Mouse (Mus musculus) ES-Bruce4 (cell line): ENCODE data around the gene Lrmda. TPM values are rescaled to one million over a fixed set of nuclear protein-coding genes. Genes with fewer than 3 reads are reported as not detected.

Experiments
- H3K27ac ChIP-seq: 2 replicates; pipeline ENCODE4 v1.5.1; 2012; ENCODE audit warnings: low read length, inconsistent platforms; ENCODE audit not compliant: insufficient read depth
- H3K27me3 ChIP-seq: 2 replicates; pipeline ENCODE4 v1.6.1; 2012; ENCODE audit warnings: mild to moderate bottlenecking, low read length, inconsistent platforms; ENCODE audit not compliant: control insufficient read depth, poor library complexity, insufficient read depth, severe bottlenecking
- H3K36me3 ChIP-seq: 2 replicates; pipeline ENCODE4 v1.6.1; 2012; ENCODE audit warnings: inconsistent platforms, mild to moderate bottlenecking, low read length, moderate library complexity; ENCODE audit not compliant: control insufficient read depth, poor library complexity, insufficient read depth, severe bottlenecking
- H3K4me1 ChIP-seq: one replicate; pipeline ENCODE4 v1.8.1; 2011; ENCODE audit warnings: low read length; ENCODE audit not compliant: control insufficient read depth, insufficient read depth
- H3K4me3 ChIP-seq: 2 replicates; pipeline ENCODE4 v1.5.1; 2011; ENCODE audit warnings: low read depth, mild to moderate bottlenecking, low read length
- H3K9ac ChIP-seq: 2 replicates; pipeline ENCODE4 v1.6.1; 2012; ENCODE audit warnings: low read depth, mild to moderate bottlenecking, inconsistent platforms; ENCODE audit not compliant: poor library complexity, severe bottlenecking
- H3K9me3 ChIP-seq: replicated peaks from 2 replicates; pipeline ENCODE4 v1.6.1; 2012; ENCODE audit warnings: mild to moderate bottlenecking, low read length, inconsistent platforms; ENCODE audit not compliant: control insufficient read depth, poor library complexity, insufficient read depth, severe bottlenecking
- CTCF ChIP-seq: IDR thresholded peaks from one replicate; pipeline ENCODE4 v1.8.1; 2011; ENCODE audit warnings: low read depth, low read length
- EP300 ChIP-seq: IDR thresholded peaks from 2 replicates; pipeline ENCODE4 v1.6.1; 2011; ENCODE audit warnings: low read depth, low read length; ENCODE audit not compliant: insufficient read depth
- POLR2A ChIP-seq: IDR thresholded peaks from one replicate; pipeline ENCODE4 v1.8.1; 2011; ENCODE audit warnings: low read length; ENCODE audit not compliant: insufficient read depth
- polyA plus RNA-seq: library from polyadenylated mRNA; stranded (reverse); fragments of >200 nt; gene quantifications from 2 replicates; pipeline ENCODE4 v1.2.4, GENCODE M21; 2011; ENCODE audit warnings: low read depth; ENCODE audit not compliant: missing spikeins, insufficient read depth, insufficient read length

The Lrmda gene
- polyA plus RNA-seq, 1 experiment = not detected

- H3K4me1 ChIP-seq = no peaks in the 10 kb centered on the region
- no peak overlapping the region for H3K9ac ChIP-seq
- no peaks in the 10 kb centered on the region for H3K36me3 ChIP-seq
- H3K4me3 ChIP-seq = no peak overlapping the region
- H3K27ac ChIP-seq = no peak overlapping the region
- TF ChIP-seq CTCF (no peak), EP300 (no peak), POLR2A (no peak)
- peaks cover 7% of the 10 kb centered on the region for H3K9me3 ChIP-seq
- no peaks in the 10 kb centered on the region for H3K27me3 ChIP-seq
These were observed 179.3 kb downstream of the Lrmda start for GRCm38 (mm10) chr14:22198641-22199425.

DNA sequence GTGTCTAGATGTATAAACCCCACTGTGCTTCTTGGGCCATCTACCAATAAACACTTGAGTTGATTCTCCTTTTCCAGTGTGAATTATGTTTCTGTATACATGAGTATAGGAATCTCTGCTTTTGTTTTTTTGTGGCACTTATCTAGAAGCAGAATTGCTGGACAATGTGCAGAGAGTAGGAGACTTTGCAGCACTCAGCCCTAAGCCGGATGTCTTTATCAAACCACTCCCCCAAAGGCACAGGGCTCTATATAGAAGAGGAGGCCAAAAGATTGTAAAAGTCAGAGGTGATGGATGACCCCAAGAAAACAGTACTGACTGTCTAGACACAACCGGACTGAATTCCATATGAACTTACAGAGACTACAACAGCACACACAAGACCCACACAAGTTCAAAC lies 182.2 kb downstream of the Lrmda start:
- H3K27ac ChIP-seq = no peak overlapping the region
- H3K9me3 ChIP-seq = peaks cover 7% of the 10 kb centered on the region
- H3K4me3 ChIP-seq = no peak overlapping the region
- no peaks in the 10 kb centered on the region for H3K27me3 ChIP-seq
- H3K4me1 ChIP-seq = no peaks in the 10 kb centered on the region
- no peaks in the 10 kb centered on the region for H3K36me3 ChIP-seq
- no peak for TF ChIP-seq CTCF
- no peak for TF ChIP-seq EP300
- no peak for TF ChIP-seq POLR2A
- no peak overlapping the region for H3K9ac ChIP-seq

DNA sequence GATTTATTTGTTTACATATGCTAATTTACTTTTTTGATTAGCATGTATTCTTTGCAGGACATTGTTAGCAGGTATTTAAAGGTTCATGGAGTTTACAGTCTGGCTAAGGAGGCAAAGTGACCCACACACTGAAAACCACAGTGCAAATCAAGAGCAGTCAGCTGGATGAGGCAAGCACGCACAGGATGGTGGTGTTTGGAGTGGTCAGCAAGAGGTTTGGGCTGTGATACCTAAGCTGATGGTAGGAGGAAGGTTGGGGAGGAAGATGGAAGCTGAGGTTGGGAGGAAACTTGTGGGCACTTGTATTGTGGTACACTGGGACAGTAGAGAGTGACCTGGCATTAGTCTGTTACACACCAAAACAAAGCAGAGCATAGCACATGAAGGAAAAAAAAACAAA lies 191.1 kb downstream of the Lrmda start:
- Histone ChIP-seq H3K4me3 (no peak overlapping the region), H3K36me3 (no peaks in the 10 kb centered on the region), H3K9me3 (no peaks in the 10 kb centered on the region), H3K27ac (no peak overlapping the region), H3K4me1 (no peaks in the 10 kb centered on the region), H3K27me3 (no peaks in the 10 kb centered on the region; the same call in 1 of the 2 replicates), H3K9ac (no peak overlapping the region)
- TF ChIP-seq POLR2A (no peak), EP300 (no peak), CTCF (no peak)

GRCm38 (mm10) chr14:22218183-22218582 lies 198.7 kb downstream of the Lrmda start:
- H3K9ac ChIP-seq = no peak overlapping the region

GRCm38 (mm10) chr14:22222038-22222437 lies 202.5 kb downstream of the Lrmda start:
- no peak overlapping the region for H3K9ac ChIP-seq
- H3K4me3 ChIP-seq = no peak overlapping the region
- no peaks in the 10 kb centered on the region for H3K36me3 ChIP-seq
- H3K4me1 ChIP-seq = no peaks in the 10 kb centered on the region
- no peaks in the 10 kb centered on the region; the same call in 1 of the 2 replicates for H3K27me3 ChIP-seq
- TF ChIP-seq EP300 = no peak
- no peak for TF ChIP-seq POLR2A
- no peak for TF ChIP-seq CTCF
- H3K27ac ChIP-seq = no peak overlapping the region
- no peaks in the 10 kb centered on the region for H3K9me3 ChIP-seq

More at GRCm38 (mm10) chr14:22218183-22218582, 198.7 kb downstream of the Lrmda start:
- Histone ChIP-seq H3K9me3 (no peaks in the 10 kb centered on the region), H3K4me3 (no peak overlapping the region), H3K27me3 (no peaks in the 10 kb centered on the region; the same call in 1 of the 2 replicates), H3K27ac (no peak overlapping the region), H3K36me3 (no peaks in the 10 kb centered on the region), H3K4me1 (no peaks in the 10 kb centered on the region)
- TF ChIP-seq CTCF = no peak
- TF ChIP-seq POLR2A = no peak
- no peak for TF ChIP-seq EP300

DNA sequence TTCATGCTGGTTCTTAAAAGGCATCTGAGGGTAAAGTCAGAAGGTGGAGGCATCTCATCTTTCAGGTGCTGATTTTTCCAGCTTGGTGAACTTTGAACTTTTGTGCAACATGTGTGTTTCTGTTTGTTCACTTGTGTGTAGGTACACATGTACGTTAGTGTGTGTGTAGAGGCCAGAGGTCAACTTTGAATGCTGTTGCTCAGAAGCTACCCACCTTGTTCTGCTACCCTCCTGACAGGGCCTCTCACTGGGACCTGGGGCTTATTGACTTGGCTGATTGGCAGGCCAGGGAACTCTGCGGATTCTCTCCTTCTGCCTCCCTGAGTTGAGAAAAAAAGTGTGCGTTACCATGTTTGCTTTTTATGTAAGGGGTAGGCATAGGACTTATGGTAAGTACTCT lies 203.1 kb downstream of the Lrmda start:
- TF ChIP-seq POLR2A (no peak), EP300 (no peak), CTCF (no peak)
- H3K9ac ChIP-seq = no peak overlapping the region
- H3K27me3 ChIP-seq = no peaks in the 10 kb centered on the region; the same call in 1 of the 2 replicates
- no peaks in the 10 kb centered on the region for H3K4me1 ChIP-seq
- no peaks in the 10 kb centered on the region for H3K9me3 ChIP-seq
- no peak overlapping the region for H3K27ac ChIP-seq
- no peaks in the 10 kb centered on the region for H3K36me3 ChIP-seq
- H3K4me3 ChIP-seq = no peak overlapping the region
